Mouse (Mus musculus): Measurements from ENCODE around the gene Cd1d1. TPM values are rescaled to one million over a fixed set of nuclear protein-coding genes. Genes with fewer than 3 reads are reported as not detected.

The Cd1d1 gene
- total and polyA plus RNA-seq, 3 experiments: 76.1 to 352 (median 252) TPM

GRCm38 (mm10) chr3:86961395-86961669 is 37.9 kb downstream of the Cd1d1 start:
- DNase-seq: no peak

GRCm38 (mm10) chr3:86960656-86961394 is 38.4 kb downstream of the Cd1d1 start:
- no peak for DNase-seq

DNA sequence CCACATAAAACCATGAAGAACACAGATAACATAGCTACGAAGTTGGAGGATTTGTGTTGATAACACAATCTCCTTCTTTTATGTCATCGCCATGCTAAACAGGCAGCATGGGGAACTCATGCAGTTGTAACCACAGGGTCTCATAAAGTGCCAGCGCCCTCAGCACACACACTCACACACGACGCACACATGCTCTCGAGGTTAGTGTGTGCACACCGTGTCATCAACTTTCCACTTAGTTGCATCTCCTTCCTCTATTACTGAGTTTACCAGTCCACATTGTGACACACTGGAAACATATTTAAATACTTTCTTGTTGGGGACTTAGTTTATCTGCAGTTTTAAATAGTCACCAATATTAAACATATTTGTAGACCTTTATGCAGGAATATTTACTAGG is 40.2 kb downstream of the Cd1d1 start:
- no peak for DNase-seq

DNA sequence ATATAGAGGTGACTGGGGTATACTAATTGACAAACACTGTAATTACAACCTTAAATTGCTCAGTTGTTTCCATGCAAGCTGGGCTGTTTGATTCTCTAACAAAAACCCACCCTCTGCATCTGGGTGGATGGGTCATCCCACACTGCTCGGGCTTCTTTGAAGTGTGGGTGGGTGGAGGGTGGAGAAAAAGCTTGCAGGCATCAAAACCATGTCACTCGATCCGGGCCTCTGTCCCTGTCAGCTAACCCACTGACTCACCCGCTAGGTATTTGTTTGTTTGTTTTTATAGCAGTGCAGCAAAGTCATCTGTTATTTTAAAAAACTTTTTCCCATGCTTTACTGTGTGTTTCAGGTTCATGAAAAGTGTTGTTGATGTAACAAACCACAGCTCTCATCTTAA is 43.9 kb downstream of the Cd1d1 start:
- no peak for DNase-seq

- DNase-seq: no peak
Measured at GRCm38 (mm10) chr3:86954521-86954920, 44.7 kb downstream of the Cd1d1 start.

DNA sequence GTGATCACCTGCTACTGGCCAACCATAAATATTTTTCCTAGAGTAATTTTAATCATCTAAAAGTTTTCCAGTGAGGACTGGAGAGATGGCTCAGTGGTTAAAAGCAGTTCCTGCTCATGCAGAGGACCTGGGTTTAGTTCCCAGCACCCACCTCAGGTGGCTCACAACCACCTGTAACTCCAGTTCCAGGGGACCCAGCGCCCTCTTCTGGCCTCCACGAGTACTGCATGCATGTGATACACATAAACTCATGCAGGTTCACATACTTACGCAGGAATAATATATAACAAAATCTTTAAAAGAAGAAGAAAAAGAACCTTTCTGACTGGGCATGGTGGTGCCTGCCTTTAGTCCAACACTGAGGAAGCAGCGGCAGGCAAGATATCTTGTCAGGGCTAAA is 45.4 kb downstream of the Cd1d1 start:
- no peak for DNase-seq

DNA sequence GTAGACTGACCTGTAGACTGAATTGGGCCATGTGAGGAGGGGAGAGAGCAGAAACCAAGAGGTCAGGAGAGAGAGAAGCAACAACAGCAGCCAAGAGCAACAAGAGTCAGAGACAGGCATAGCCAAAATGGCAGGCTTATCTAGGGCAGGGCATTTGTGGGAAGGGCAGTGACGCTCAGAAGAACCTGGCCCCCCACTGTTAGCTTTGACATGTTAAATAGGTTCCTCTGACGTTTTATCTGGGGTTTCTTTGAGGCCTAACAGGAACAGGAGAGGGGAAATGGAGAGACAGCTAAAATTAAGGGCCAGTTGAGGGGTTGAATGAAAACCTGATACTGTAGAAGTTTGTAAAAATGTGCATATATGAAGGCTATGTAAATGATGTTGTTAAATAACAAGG is 48.6 kb downstream of the Cd1d1 start:
- no peak for DNase-seq

Other genes starting within 250 kb of the Cd1d1 start
- 1 to 10 TPM; 6.1 to 7.7 TPM for gene Dclk2, start 78.6 kb downstream of the Cd1d1 start, total RNA-seq (2021)
- gene Dclk2, start 78.6 kb downstream of the Cd1d1 start, polyA plus RNA-seq (2012; rRNA removed): 6.1 and 6.3 TPM in 2 replicates
- 10 to 100 TPM; 12.5 to 22.0 TPM for gene Kirrel, start 175.3 kb upstream of the Cd1d1 start, total RNA-seq (2021)
- gene Kirrel, start 175.3 kb upstream of the Cd1d1 start, polyA plus RNA-seq (2012; rRNA removed): 9.9 and 11.2 TPM in 2 replicates